Mouse (Mus musculus) monocyte, adult 2 months (primary cell): Measurements from ENCODE around the gene Synm.

Experiments
- DNase-seq, 2 experiments: peaks; one replicate each; pipeline ENCODE4 v3.0.0; 2022; ENCODE audit warnings: low spot score in 2 of 2, low read depth in 1 of 2

The Synm gene

GRCm38 (mm10) chr7:67759629-67759995, at the start of gene Synm:
Gene Synm, minus strand, starts transcription at chr7:67759742.
- DNase-seq, result peak; percentile 42 to 46

DNA sequence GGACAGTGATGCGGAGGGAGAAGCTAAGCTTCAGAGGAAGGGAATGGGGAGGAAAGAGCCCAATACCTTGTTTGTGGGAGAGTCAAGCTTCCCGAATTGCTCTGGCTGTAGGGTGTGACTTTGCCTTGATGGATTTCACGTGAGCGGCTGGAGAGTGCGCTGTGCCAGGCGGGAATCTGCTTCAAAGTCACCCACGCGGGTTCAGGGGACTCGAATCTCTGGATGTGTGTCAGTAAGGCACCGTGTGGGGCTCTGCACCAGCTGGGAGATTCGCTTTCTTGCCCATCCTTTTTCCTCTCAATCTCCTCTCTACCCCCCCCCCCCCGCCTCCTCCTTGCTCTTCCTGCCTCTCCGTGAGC, 44.3 kb upstream of the Synm start:
- no peak for DNase-seq

DNA sequence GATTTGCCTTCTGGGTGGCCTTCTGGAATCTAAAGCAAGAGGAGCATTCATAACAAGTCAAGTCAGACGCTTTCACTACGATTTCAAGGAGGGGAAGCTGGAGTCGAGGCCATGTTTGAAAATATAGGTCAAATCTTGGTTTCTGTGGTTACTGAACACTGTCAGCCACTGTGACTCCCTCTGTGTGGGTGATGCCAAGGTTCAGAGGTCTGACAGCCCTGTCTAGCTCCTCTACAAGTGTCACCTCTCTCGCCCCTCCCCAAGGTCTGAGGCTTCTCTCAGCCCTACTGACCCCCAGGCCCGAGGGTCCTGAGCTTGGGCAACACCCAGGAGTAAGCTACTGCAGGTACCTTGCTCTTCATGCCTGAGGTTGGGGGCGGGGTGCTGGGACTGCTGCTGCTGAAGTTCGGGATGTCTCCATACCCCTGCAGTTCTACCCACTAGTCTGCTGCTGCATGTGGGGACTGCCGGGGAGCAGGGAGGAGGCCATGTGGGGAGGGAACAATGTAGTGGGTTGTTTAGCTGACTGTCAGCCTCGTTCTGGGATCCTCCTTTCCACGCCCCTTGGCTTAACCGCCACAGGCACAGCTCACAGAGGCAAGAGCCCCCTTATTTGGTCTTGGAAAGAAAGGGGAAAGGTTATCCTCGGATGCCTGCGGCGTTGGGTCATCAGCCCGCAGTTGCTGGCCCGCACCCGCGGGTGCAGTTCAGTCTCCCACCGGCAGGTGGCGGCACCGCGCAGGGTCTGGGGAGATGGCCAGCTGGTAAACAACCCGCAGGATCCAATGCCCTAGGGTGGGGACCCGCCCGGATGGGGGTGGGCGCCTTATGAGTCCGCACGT, 43.7 kb upstream of the Synm start:
- peak; percentile 45 to 61 for DNase-seq

GRCm38 (mm10) chr7:67801022-67801421, 41.5 kb upstream of the Synm start:
- DNase-seq, result no peak

GRCm38 (mm10) chr7:67800547-67800946, 41.0 kb upstream of the Synm start:
- no peak for DNase-seq

DNA sequence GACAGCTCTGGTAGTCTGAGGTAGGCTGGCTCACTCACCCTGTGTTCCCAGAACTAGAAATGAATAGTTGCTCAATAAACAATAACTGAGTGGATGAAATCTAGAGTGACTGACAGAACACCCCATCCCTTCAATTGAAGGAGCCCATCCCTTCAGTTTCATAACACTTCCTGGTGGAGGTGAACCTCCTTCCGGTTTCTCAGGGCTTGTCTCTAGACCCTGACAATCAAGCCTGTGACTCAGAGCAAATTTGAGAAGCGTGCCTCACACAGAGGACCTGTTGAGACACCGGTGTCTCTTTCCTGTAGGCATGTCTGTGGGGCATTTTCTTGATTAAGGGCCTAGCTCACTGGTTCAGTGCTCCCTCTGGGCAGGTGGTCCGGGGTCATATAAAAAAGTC, 38.9 kb upstream of the Synm start:
- DNase-seq, result no peak

DNA sequence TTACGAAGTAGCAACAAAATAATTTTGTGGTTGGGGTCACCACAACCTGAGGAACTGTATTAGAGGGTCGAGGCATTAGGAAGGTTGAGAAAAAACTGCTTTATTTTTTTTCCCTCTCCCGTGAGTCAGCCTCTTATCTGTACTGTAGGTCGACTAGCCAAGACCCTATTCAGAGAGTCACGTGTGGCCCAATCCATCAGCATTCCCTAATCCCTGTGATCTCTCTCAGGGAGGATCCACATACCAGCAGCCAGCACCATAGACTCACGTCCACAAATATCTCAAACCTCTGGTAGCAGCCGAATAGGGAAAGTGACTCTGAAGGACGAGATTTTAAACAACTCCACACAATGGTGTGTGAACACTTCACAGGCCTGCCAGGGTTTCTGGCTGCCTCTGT, 37.5 kb upstream of the Synm start:
- DNase-seq, result no peak

GRCm38 (mm10) chr7:67793449-67793848, 33.9 kb upstream of the Synm start:
- no peak for DNase-seq

DNA sequence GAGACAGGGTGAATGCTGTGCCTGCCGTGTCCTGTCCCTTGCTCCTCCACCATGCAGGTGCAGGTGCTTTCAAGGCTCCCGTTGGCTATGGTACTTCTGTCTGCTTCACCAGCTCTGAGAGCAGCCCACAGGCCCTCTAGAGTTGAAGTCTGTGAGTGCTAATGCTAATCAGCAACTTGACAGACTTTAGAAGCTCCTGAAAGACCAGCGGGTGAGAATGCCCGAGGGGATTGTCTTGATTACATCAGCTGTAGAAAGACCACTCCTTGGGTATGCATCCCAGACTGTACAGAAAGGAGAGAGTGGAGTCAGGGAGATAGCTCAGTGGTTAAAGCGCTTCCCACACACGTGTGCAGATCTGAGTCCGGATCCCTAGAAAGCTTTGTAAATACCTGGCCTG, 31.7 kb upstream of the Synm start:
- DNase-seq, result no peak

DNA sequence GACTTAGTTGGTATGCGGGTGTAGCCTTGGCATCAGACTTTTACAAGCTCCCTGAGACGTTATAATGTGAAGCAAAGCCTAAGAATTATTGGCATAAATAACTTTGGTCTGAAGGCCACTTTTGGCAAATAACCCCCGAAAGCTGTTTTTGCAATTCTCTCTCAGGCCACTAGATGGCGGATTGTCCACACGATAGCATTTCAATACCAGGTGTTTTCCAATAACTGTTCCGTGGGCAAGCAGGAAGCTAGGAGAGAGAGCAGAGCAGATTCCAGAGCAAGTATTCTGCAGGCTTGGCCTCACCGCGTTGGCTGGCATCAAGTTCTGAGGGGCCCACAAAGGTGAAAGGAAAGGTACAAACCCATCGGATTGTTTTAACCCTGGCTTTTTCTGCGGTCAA, 29.2 kb upstream of the Synm start:
- peak in 1 of 2 experiments; percentile 13 for DNase-seq

DNA sequence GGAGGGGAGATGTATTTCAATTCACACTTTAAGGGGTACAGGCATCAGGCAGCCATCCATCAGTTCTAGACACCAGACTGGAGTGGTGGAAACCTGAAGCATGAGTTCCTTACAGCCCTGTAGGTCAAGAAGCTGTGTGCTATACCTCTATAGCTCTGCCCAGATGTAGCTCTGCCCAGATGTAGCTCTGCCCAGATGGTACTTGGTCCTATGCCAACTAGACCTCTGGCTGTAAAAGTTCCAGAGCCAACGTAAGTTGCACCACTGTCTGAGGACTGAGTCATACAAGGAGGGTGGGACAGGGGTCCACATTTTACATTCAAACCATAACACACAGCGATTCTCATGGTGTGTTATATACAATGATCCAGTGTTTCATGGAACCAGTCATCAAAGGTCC, 28.3 kb upstream of the Synm start:
- DNase-seq, result no peak

- DNase-seq, result no peak
These were observed 17.2 kb upstream of the Synm start for GRCm38 (mm10) chr7:67776636-67777305.

DNA sequence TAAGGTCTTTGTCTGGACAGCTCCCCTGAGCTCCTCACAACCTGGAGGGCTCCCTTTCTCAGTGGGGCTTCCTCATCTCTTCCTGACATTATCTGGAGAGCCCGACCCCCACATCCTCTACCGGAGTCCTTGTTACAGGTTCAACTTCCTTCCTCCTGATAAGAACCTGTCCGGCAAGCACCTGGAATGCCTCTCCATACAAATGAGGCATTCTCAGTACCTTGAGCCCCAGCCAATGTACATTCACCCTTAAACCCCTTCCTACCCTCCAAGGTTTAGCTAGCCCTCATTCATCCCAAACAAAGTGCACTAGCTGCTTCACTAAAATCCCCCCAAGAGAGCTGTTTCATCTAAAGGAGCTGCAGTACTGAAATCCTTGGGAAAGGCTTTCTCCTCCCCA, 16.1 kb upstream of the Synm start:
- DNase-seq, result no peak

DNA sequence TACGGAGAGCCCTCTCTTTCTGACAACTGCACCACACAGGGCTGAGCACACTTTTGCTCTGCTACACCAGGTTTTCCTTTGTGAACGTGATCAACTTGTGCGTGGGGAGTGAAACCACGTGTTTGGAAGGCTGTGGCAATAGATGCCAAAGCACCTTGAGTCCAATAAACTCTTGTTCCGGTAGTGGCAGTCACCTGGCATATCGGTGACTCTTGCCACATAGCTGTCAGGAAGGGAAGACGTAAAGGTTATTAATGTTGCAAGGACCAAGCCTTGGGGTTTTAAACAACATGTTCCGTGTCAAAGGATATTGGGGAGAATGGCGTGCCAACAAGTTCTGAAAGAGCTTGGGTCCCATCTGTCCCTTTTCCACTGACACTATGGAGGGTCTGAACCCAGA, 12.7 kb upstream of the Synm start:
- DNase-seq, result no peak

DNA sequence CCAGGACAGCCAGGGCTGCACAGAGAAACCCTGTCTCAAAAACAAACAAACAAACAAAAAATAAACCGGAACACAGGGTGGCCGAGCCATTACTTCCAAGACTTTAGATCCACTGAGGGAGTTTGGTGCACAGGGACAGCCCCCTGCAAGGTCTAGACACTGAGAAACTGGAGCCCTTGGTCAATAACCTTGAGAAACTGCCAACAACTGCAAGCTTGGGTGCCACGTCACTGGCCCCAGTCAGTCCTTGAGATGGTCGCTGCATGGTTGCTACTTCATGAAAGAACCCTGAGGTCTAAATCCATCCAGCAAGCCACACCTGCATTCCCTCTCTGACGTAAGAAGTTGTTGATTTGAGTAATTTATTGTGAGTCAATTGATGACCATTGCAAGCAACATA, 9.9 kb upstream of the Synm start:
- no peak for DNase-seq

DNA sequence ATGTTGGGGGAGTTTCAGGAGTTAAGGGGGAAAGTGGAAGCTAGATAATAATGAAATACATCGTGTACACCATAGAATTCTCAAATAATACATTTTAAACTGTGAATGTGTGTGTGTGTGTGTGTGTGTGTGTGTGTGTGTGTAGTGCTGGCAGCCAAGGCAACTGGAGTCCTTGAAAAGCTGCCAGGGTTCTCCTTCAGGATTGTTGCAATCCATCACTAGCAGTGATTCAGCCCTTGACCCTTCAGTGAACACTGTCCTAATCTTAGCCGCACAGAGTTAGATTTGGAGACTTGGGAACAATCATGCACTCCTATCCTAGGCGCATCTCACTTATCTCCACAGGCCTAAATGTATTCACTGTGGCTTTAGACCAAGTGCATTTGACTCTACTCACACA, 8.6 kb upstream of the Synm start:
- no peak for DNase-seq

GRCm38 (mm10) chr7:67763625-67764024, 4.1 kb upstream of the Synm start:
- no peak for DNase-seq

DNA sequence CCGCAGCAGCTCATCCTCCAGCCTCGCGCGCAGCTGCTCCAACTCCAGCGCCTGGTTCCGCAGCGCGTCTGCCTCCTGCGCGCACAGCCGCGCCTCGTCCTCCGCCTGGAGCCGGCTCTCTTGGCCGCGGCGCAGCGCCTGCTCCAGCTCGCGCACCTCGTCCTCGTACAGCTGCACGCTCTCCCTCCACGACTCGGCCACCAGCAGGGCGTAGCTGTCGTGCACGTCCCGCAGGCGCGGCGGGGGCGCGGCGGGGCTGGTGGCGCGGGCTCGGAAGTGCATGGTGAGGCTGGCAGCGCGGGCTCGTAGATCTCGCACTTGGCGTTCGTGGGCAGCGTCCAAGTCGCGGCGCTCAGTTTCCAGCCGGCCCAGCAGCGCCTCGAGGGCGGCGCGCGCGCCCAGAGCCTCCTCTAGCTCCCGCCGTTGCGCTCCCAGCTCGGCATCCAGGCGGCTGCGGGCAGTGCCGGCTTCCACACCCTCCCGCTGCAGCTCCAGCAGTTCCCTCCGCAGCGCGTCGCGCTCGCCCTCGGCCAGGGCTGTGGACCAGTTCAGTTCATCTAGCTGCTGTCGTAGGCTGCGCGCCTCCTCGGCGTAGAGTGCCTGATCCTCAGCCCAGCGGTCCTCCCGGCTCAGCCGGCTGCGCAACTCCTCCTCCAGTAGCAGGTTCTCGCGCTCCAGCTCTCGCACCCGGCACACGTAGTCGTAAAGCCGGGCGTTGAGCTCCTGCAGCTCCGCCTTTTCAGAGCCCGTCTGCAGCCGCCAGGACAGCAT, 499 bp downstream of the Synm start:
- no peak for DNase-seq

DNA sequence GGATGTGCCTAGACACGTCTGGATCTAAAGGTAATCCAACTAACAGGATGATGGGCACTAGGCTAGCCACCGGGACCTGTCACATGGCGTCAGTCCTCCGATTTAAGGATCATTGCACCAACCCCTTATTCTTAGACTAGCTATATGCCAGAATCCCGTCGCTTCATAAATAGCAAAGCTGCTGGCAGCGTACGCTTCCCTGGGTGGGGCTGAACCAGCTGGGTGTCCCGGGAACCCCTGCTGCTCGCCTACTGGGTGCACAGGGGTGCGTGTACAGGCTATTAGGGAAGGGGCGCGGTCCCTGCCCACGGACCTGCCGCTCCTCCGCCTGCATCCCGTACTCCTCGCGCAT, 1.1 kb downstream of the Synm start:
- DNase-seq, result no peak

DNA sequence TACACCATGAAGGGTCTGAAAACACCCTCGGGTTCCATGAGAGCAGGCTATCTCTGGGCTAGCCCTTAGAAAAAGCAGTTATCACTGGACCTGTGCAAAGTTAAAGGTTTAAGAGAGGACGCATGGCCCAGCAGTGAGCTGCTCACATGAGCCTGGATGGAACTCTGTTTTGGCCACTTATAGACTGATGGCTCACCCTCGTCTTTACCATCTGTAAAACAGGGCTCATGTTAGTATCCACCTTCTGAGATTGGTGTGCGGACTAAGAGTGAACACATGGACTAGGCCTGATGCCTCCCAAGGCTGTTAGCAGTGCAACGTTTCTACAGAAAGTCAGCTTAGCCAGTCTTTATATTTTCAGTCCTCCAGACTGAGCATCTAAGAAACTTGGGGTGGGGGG, 2.9 kb downstream of the Synm start:
- DNase-seq, result no peak

GRCm38 (mm10) chr7:67755366-67755765, 4.2 kb downstream of the Synm start:
- DNase-seq, result no peak

DNA sequence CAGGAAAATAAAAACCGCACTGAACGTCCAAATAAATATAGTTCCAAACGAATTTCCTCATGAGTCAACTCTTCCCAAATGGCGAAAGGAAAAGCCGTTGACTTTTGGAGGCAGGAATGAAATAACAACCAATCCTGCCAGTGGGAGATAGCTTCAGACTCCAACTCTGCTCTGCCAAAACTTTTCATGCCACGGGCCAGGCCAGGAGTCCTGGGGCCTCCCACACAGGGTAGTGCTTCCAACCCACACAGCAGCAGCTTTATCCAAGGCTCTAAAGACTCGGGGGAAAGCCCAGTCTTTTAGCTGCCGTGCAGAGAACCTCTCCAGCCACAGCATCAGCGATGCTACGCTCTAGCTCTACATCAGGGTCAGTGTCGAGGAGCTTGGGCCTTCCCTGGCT, 4.9 kb downstream of the Synm start:
- no peak for DNase-seq
